In genomic region chr2:125369666-125370065, GRCm38 (mm10) we compare ENCODE assay signal across 21 mouse cellular contexts.
DNase-seq lines count a peak whose midpoint lies in the region; ATAC-seq and TF ChIP-seq lines count a peak whose summit lies in the region.
"Had no signal": no experiment of that assay in that cellular context is flagged by ENCODE, and none has a peak within 500 bp of the region (broad histone marks: within the 10 kb centered on the region; RNA-seq: fewer than 3 reads in every experiment).

No protein-coding gene starts in this region.

- no peaks in the 10 kb centered on the region for H3K27me3 ChIP-seq in myocyte (ENCODE audit: control insufficient read depth, insufficient read depth, insufficient read length)
- H3K27me3 ChIP-seq: embryonic facial prominence, embryonic 12.5 days; forebrain, embryonic 12.5 days; heart, embryonic 13.5 days; hindbrain, embryonic 12.5 days had no signal

- no peak overlapping the region for H3K4me3 ChIP-seq in myocyte
- H3K4me3 ChIP-seq: embryonic facial prominence, embryonic 12.5 days; forebrain, embryonic 12.5 days; gastrocnemius, adult 2 months; heart, embryonic 13.5 days; hindbrain, embryonic 12.5 days had no signal

- no peak overlapping the region for H3ac ChIP-seq in myocyte (ENCODE audit: control insufficient read depth, insufficient read length)

- no peak for TF ChIP-seq POLR2A in myocyte (IDR thresholded peaks at IDR 0.05; ENCODE audit: insufficient read length, low read depth)

- peak; percentile 6 for DNase-seq in cerebellum, adult 11-12 months
- peak; percentile 81 for DNase-seq in heart, adult 11 months
- no peak for DNase-seq in heart, postnatal 25 days (ENCODE audit: low spot score)
- DNase-seq in cerebellum, postnatal 14 days = peak; percentile 52 to 67
- no peak for DNase-seq in frontal cortex, postnatal 25 days (ENCODE audit: low spot score in 2 of 2)
- DNase-seq: adrenal gland, postnatal 10 days; B cell, adult 2 months; forebrain, postnatal 0 days; gastrocnemius, adult 2 months; gastrocnemius, postnatal 25 days; heart, postnatal 4 days had no signal

- H3K4me2 ChIP-seq in myocyte (ENCODE audit: low read depth) = peak overlapping the region; percentile 58
- H3K4me2 ChIP-seq: embryonic facial prominence, embryonic 12.5 days; forebrain, embryonic 12.5 days; heart, embryonic 13.5 days; hindbrain, embryonic 12.5 days had no signal

- no peak for ATAC-seq in cerebellum, adult (ENCODE audit: insufficient number of reproducible peaks, low FRiP score, low TSS enrichment)
- ATAC-seq: CD4-positive, CD25-positive, alpha-beta regulatory T cell, adult 4 months; forebrain, postnatal 0 days; hindbrain, embryonic 16.5 days; inflammation-experienced regulatory T-cells, adult 6 months; intestine, postnatal 0 days had no signal

- intact Hi-C loops in heart, postnatal 25 days (cut with DNase I) = loop anchor here (10.0 kb wide), 1 partner anchor 225 kb away; no protein-coding TSS in a partner anchor

- no peaks in the 10 kb centered on the region for H3K79me2 ChIP-seq in myocyte (ENCODE audit: control insufficient read depth, insufficient read depth)

- peaks cover 56% of the 10 kb centered on the region for H3K36me3 ChIP-seq in myocyte (ENCODE audit: control insufficient read depth, insufficient read depth)

TF ChIP-seq in myocyte, 11 proteins besides CTCF, POLR2A, EP300 and RAD21:
- TF ChIP-seq POLR2AphosphoS2 (IDR thresholded peaks at IDR 0.05; ENCODE audit: insufficient read length, low read depth) (no peak), MYOD1 (IDR thresholded peaks at IDR 0.05; ENCODE audit: control insufficient read depth in 1 of 3, insufficient read length in 2 of 3, low read depth in 2 of 3) (no peak), MYOG (IDR thresholded peaks at IDR 0.05; ENCODE audit: control insufficient read depth in 1 of 3, insufficient read depth in 1 of 3, insufficient read length in 2 of 3, low read depth in 2 of 3) (no peak), CEBPB (IDR thresholded peaks at IDR 0.05; ENCODE audit: insufficient read depth, poor library complexity, severe bottlenecking) (no peak), E2F4 (IDR thresholded peaks at IDR 0.05; ENCODE audit: insufficient read depth) (no peak), TCF3 (IDR thresholded peaks at IDR 0.05; ENCODE audit: insufficient read length, low read depth) (no peak), REST (IDR thresholded peaks at IDR 0.05; ENCODE audit: insufficient read depth, insufficient read length) (no peak), SRF (IDR thresholded peaks at IDR 0.05; ENCODE audit: control insufficient read depth, insufficient read length, low read depth) (no peak), TCF12 (IDR thresholded peaks at IDR 0.05; ENCODE audit: insufficient read depth, poor library complexity, severe bottlenecking) (no peak)

Comparison
In these comparisons a context has a peak if more than half of its experiments do, and no peak if none do; other contexts are left out.
1. DNase-seq: peak in cerebellum, adult 11-12 months (single experiment), heart, adult 11 months (single experiment) and cerebellum, postnatal 14 days (2 of 2); none in heart, postnatal 25 days (single experiment) and frontal cortex, postnatal 25 days (0 of 2).